8 mouse cellular contexts compared by ENCODE assay signal in genomic region chr14:55634874-55635522, GRCm38 (mm10). TPM values are rescaled to one million over a fixed set of nuclear protein-coding genes. Genes with fewer than 3 reads are reported as not detected.
DNase-seq lines count a peak whose midpoint lies in the region; ATAC-seq and TF ChIP-seq lines count a peak whose summit lies in the region.

No protein-coding gene starts in this region.

- no peak for TF ChIP-seq POLR2A in small intestine, adult 2 months (IDR thresholded peaks at IDR 0.05; ENCODE audit: low read depth, low read length)

- no peaks in the 10 kb centered on the region for H3K9me3 ChIP-seq in lung, embryonic 14.5 days (ENCODE audit: low read depth, low read length)
- no peaks in the 10 kb centered on the region for H3K9me3 ChIP-seq in hindbrain, postnatal 0 days (ENCODE audit: low read length)
- no peaks in the 10 kb centered on the region for H3K9me3 ChIP-seq in liver, embryonic 16.5 days (replicated peaks; ENCODE audit: control insufficient read depth, low read length)

- no peak for DNase-seq in lung, embryonic 14.5 days
- DNase-seq in lung, postnatal 25 days (ENCODE audit: low spot score): no peak
- DNase-seq in adipocyte (ENCODE audit: low spot score): peak; percentile 14
- DNase-seq in hindbrain, postnatal 0 days (ENCODE audit: low spot score): no peak
- DNase-seq in ovary, adult 18-20 months (ENCODE audit: low spot score): no peak

- peak; percentile 57 for ATAC-seq in lung, embryonic 14.5 days (ENCODE audit: insufficient read depth)
- ATAC-seq in erythroid progenitor cell, adult 5-6 weeks (replicated peaks; ENCODE audit: low FRiP score, poor library complexity, severe bottlenecking): 0 out of 2 replicates have a peak, but pooled peaks have one; percentile 12
- no peak for ATAC-seq in hindbrain, postnatal 0 days
- ATAC-seq in liver, embryonic 16.5 days (ENCODE audit: low read depth): peak; percentile 24

- H3K9ac ChIP-seq in lung, embryonic 14.5 days: peak overlapping the region; percentile 69
- peak overlapping the region; percentile 62 for H3K9ac ChIP-seq in hindbrain, postnatal 0 days (replicated peaks; ENCODE audit: low read length)
- peak overlapping the region; percentile 60 for H3K9ac ChIP-seq in liver, embryonic 16.5 days (ENCODE audit: low read depth, low read length)

- H3K4me1 ChIP-seq in lung, embryonic 14.5 days (ENCODE audit: insufficient read depth): no peaks in the 10 kb centered on the region
- H3K4me1 ChIP-seq in hindbrain, postnatal 0 days (ENCODE audit: insufficient read depth, low read length): no peaks in the 10 kb centered on the region; the same call in 1 of the 2 replicates
- H3K4me1 ChIP-seq in liver, embryonic 16.5 days (ENCODE audit: control insufficient read depth, low read depth, low read length): peaks cover 12% of the 10 kb centered on the region
- H3K4me1 ChIP-seq in small intestine, adult 2 months (ENCODE audit: control insufficient read depth, insufficient read depth, insufficient read length, low read length): peaks cover 4% of the 10 kb centered on the region

- peak overlapping the region; percentile 66 for H3K27ac ChIP-seq in lung, embryonic 14.5 days (ENCODE audit: low read depth)
- peak overlapping the region; percentile 69 for H3K27ac ChIP-seq in hindbrain, postnatal 0 days
- no peak overlapping the region for H3K27ac ChIP-seq in liver, embryonic 16.5 days (ENCODE audit: low read length)
- H3K27ac ChIP-seq in small intestine, adult 2 months (ENCODE audit: insufficient read depth, low read depth, low read length): no peak overlapping the region; the same call in 1 of the 2 replicates

- peaks cover 81% of the 10 kb centered on the region for H3K36me3 ChIP-seq in lung, embryonic 14.5 days (ENCODE audit: insufficient read depth)
- peaks cover 57% of the 10 kb centered on the region for H3K36me3 ChIP-seq in hindbrain, postnatal 0 days (ENCODE audit: insufficient read depth, low read length)
- peaks cover 24% of the 10 kb centered on the region for H3K36me3 ChIP-seq in liver, embryonic 16.5 days (ENCODE audit: control insufficient read depth, insufficient read depth)
- peaks cover 41% of the 10 kb centered on the region for H3K36me3 ChIP-seq in small intestine, adult 2 months (ENCODE audit: control insufficient read depth, insufficient read depth, low read length)

- TF ChIP-seq CTCF in lung, embryonic 14.5 days (IDR thresholded peaks at IDR 0.05; ENCODE audit: low read depth): no peak
- TF ChIP-seq CTCF in hindbrain, postnatal 0 days (IDR thresholded peaks at IDR 0.05; ENCODE audit: low read depth): no peak
- TF ChIP-seq CTCF in small intestine, adult 2 months (IDR thresholded peaks at IDR 0.05; ENCODE audit: extremely low read depth, insufficient read length, insufficient replicate concordance, low read depth, low read length): no peak

- peak overlapping the region; percentile 96 for H3K4me2 ChIP-seq in lung, embryonic 14.5 days
- H3K4me2 ChIP-seq in hindbrain, postnatal 0 days (ENCODE audit: low read depth, low read length): peak overlapping the region; percentile 90
- H3K4me2 ChIP-seq in liver, embryonic 16.5 days (ENCODE audit: low read depth, low read length): peak overlapping the region; percentile 93

- peak overlapping the region; percentile 69 for H3K4me3 ChIP-seq in lung, embryonic 14.5 days (ENCODE audit: low read depth, low read length)
- peak overlapping the region; percentile 54 for H3K4me3 ChIP-seq in hindbrain, postnatal 0 days (ENCODE audit: low read length)
- H3K4me3 ChIP-seq in liver, embryonic 16.5 days (ENCODE audit: low read depth, low read length): peak overlapping the region; percentile 65
- H3K4me3 ChIP-seq in small intestine, adult 2 months (ENCODE audit: low read depth, low read length): peak overlapping the region; percentile 73

- H3K27me3 ChIP-seq in lung, embryonic 14.5 days (ENCODE audit: insufficient read depth, low read length): no peaks in the 10 kb centered on the region
- no peaks in the 10 kb centered on the region for H3K27me3 ChIP-seq in hindbrain, postnatal 0 days (ENCODE audit: insufficient read depth, low read length)
- no peaks in the 10 kb centered on the region for H3K27me3 ChIP-seq in liver, embryonic 16.5 days (ENCODE audit: control insufficient read depth, insufficient read depth, low read depth, low read length)
- no peaks in the 10 kb centered on the region for H3K27me3 ChIP-seq in small intestine, adult 2 months (ENCODE audit: control insufficient read depth, insufficient read depth, low read length)

- 3% methylated on average over 23 of the region's 23 CpGs for WGBS in lung, embryonic 14.5 days
- 2% methylated on average over 23 of the region's 23 CpGs for WGBS in hindbrain, postnatal 0 days
- 3% methylated on average over 23 of the region's 23 CpGs for WGBS in liver, embryonic 16.5 days (ENCODE audit: insufficient replicate concordance)
- WGBS in small intestine, adult 2 months: 3% methylated on average over 23 of the region's 23 CpGs

RNA-seq across cellular contexts. Expression of gene Ipo4, which starts 0.8 kb away (rescaled TPM):
- polyA plus RNA-seq in lung, embryonic 14.5 days (2014; fragmentation: Nextera tagmentation; extraction: Ambion mirVana): 97.5 and 115 TPM in 2 replicates
- 29.9 and 46.5 TPM in 2 replicates for total RNA-seq in erythroid progenitor cell, adult 5-6 weeks (2015; ENCODE audit: low replicate concordance)
- total RNA-seq in erythroid progenitor cell, adult 5-6 weeks (2017; ENCODE audit: low replicate concordance): 18.1 and 53.9 TPM in 2 replicates
- total RNA-seq in hindbrain, postnatal 0 days (2014; rRNA removed): 120 and 132 TPM in 2 replicates
- polyA plus RNA-seq in hindbrain, postnatal 0 days (2015; fragmentation: Nextera tagmentation; extraction: Ambion mirVana): 92.5 and 106 TPM in 2 replicates
- polyA plus RNA-seq in liver, embryonic 16.5 days (2015; fragmentation: Nextera tagmentation; extraction: Ambion mirVana): 23.4 and 24.6 TPM in 2 replicates
- 35.4 and 37.2 TPM in 2 replicates for polyA plus RNA-seq in small intestine, adult 2 months (2012; rRNA removed)

RNA-seq across cellular contexts. Expression of gene Gm49378, which starts 2.7 kb away (rescaled TPM):
- 2.1 TPM in 2 replicates for polyA plus RNA-seq in lung, embryonic 14.5 days (2014; fragmentation: Nextera tagmentation; extraction: Ambion mirVana)
- total RNA-seq in erythroid progenitor cell, adult 5-6 weeks (2015; ENCODE audit: low replicate concordance): 12.3 and 17.2 TPM in 2 replicates
- 3.5 and 7.0 TPM in 2 replicates for total RNA-seq in erythroid progenitor cell, adult 5-6 weeks (2017; ENCODE audit: low replicate concordance)
- 2.8 and 7.9 TPM in 2 replicates for total RNA-seq in hindbrain, postnatal 0 days (2014; rRNA removed)
- polyA plus RNA-seq in hindbrain, postnatal 0 days (2015; fragmentation: Nextera tagmentation; extraction: Ambion mirVana): 1.0 and 1.4 TPM in 2 replicates
- 0.71 and 1.0 TPM in 2 replicates for polyA plus RNA-seq in liver, embryonic 16.5 days (2015; fragmentation: Nextera tagmentation; extraction: Ambion mirVana)
- 8.6 and 9.3 TPM in 2 replicates for polyA plus RNA-seq in small intestine, adult 2 months (2012; rRNA removed)

RNA-seq across cellular contexts. Expression of gene Tm9sf1, which starts 8.6 kb away (rescaled TPM):
- polyA plus RNA-seq in lung, embryonic 14.5 days (2014; fragmentation: Nextera tagmentation; extraction: Ambion mirVana): 111 and 122 TPM in 2 replicates
- 39.8 and 58.4 TPM in 2 replicates for total RNA-seq in erythroid progenitor cell, adult 5-6 weeks (2015; ENCODE audit: low replicate concordance)
- 47.0 and 64.3 TPM in 2 replicates for total RNA-seq in erythroid progenitor cell, adult 5-6 weeks (2017; ENCODE audit: low replicate concordance)
- total RNA-seq in hindbrain, postnatal 0 days (2014; rRNA removed): 55.3 and 59.3 TPM in 2 replicates
- 59.7 and 62.8 TPM in 2 replicates for polyA plus RNA-seq in hindbrain, postnatal 0 days (2015; fragmentation: Nextera tagmentation; extraction: Ambion mirVana)
- polyA plus RNA-seq in liver, embryonic 16.5 days (2015; fragmentation: Nextera tagmentation; extraction: Ambion mirVana): 46.8 and 49.6 TPM in 2 replicates
- 58.8 and 104 TPM in 2 replicates for polyA plus RNA-seq in small intestine, adult 2 months (2012; rRNA removed)

RNA-seq across cellular contexts. Expression of gene Tssk4, which starts 15.0 kb away (rescaled TPM):
- 0.89 and 1.1 TPM in 2 replicates for polyA plus RNA-seq in lung, embryonic 14.5 days (2014; fragmentation: Nextera tagmentation; extraction: Ambion mirVana)
- 6.5 TPM in 1 of 2 replicates, not detected in the other for total RNA-seq in erythroid progenitor cell, adult 5-6 weeks (2015; ENCODE audit: low replicate concordance)
- total RNA-seq in erythroid progenitor cell, adult 5-6 weeks (2017; ENCODE audit: low replicate concordance): 1.3 and 2.5 TPM in 2 replicates
- total RNA-seq in hindbrain, postnatal 0 days (2014; rRNA removed): 0.32 and 1.3 TPM in 2 replicates
- polyA plus RNA-seq in hindbrain, postnatal 0 days (2015; fragmentation: Nextera tagmentation; extraction: Ambion mirVana): 0.24 and 0.28 TPM in 2 replicates
- polyA plus RNA-seq in liver, embryonic 16.5 days (2015; fragmentation: Nextera tagmentation; extraction: Ambion mirVana): 0.15 and 0.16 TPM in 2 replicates
- 0.56 and 1.1 TPM in 2 replicates for polyA plus RNA-seq in small intestine, adult 2 months (2012; rRNA removed)

RNA-seq across cellular contexts. Expression of gene Rec8, which starts 17.2 kb away (rescaled TPM):
- polyA plus RNA-seq in lung, embryonic 14.5 days (2014; fragmentation: Nextera tagmentation; extraction: Ambion mirVana): 8.5 and 14.2 TPM in 2 replicates
- 6.5 TPM in 1 of 2 replicates, not detected in the other for total RNA-seq in erythroid progenitor cell, adult 5-6 weeks (2015; ENCODE audit: low replicate concordance)
- 1.4 and 7.7 TPM in 2 replicates for total RNA-seq in erythroid progenitor cell, adult 5-6 weeks (2017; ENCODE audit: low replicate concordance)
- 11.6 and 12.8 TPM in 2 replicates for total RNA-seq in hindbrain, postnatal 0 days (2014; rRNA removed)
- 12.2 and 14.1 TPM in 2 replicates for polyA plus RNA-seq in hindbrain, postnatal 0 days (2015; fragmentation: Nextera tagmentation; extraction: Ambion mirVana)
- 2.9 and 3.1 TPM in 2 replicates for polyA plus RNA-seq in liver, embryonic 16.5 days (2015; fragmentation: Nextera tagmentation; extraction: Ambion mirVana)
- polyA plus RNA-seq in small intestine, adult 2 months (2012; rRNA removed): 8.7 and 19.2 TPM in 2 replicates

Comparison
In these comparisons a context has a peak if more than half of its experiments do, and no peak if none do; other contexts are left out.
1. H3K27ac ChIP-seq: peak in lung, embryonic 14.5 days (single experiment) and hindbrain, postnatal 0 days (single experiment); none in liver, embryonic 16.5 days (single experiment) and small intestine, adult 2 months (single experiment).
2. Peak in every context shown above with its lines, with median percentiles within 50 percentile points of each other: H3K4me2 ChIP-seq, H3K4me3 ChIP-seq and H3K9ac ChIP-seq.